Mouse (Mus musculus): ENCODE measurements around the gene Rnf43. TPM values are rescaled to one million over a fixed set of nuclear protein-coding genes. Genes with fewer than 3 reads are reported as not detected.

Rnf43 gene
- polyA plus RNA-seq, 1 experiment from 2014 or later, result 5.5 TPM

MicroRNA genes within 50 kb of the gene (microRNA counts, 519-probe panel; counts per million panel counts)
- microRNA mmu-miR-142-3p (3,803 counts per million, percentile 76 among the panel's probes with 10 or more counts), microRNA mmu-miR-142-5p (4,642 counts per million, percentile 84 among the panel's probes with 10 or more counts)

Small RNAs within 50 kb of the gene (microRNA-seq; reads per million reads assigned to microRNA genes)
- gene Mir142 (not detected), gene Mir142b (not detected)

Other genes starting within 250 kb of the Rnf43 start
- not detected in 2 replicates for gene Gm11492, start 96.1 kb upstream of the Rnf43 start, polyA plus RNA-seq (2016; fragmentation: Nextera tagmentation; extraction: Ambion mirVana)
- gene Sept4, start 93.8 kb upstream of the Rnf43 start, polyA plus RNA-seq (2016; fragmentation: Nextera tagmentation; extraction: Ambion mirVana), result 13.3 TPM in 2 replicates
- 54.9 and 58.2 TPM in 2 replicates for gene Mtmr4, start 70.6 kb upstream of the Rnf43 start, polyA plus RNA-seq (2016; fragmentation: Nextera tagmentation; extraction: Ambion mirVana)
- 0.31 and 0.51 TPM in 2 replicates for gene Hsf5, start 45.6 kb upstream of the Rnf43 start, polyA plus RNA-seq (2016; fragmentation: Nextera tagmentation; extraction: Ambion mirVana)
- 158 TPM in 2 replicates for gene Supt4a, start 74.8 kb downstream of the Rnf43 start, polyA plus RNA-seq (2016; fragmentation: Nextera tagmentation; extraction: Ambion mirVana)
- gene Tspoap1, start 97.8 kb downstream of the Rnf43 start, polyA plus RNA-seq (2016; fragmentation: Nextera tagmentation; extraction: Ambion mirVana), result 5.1 and 8.6 TPM in 2 replicates
- gene Mpo, start 130.9 kb downstream of the Rnf43 start, polyA plus RNA-seq (2016; fragmentation: Nextera tagmentation; extraction: Ambion mirVana), result 3.0 and 3.4 TPM in 2 replicates
- gene Lpo, start 165.6 kb downstream of the Rnf43 start, polyA plus RNA-seq (2016; fragmentation: Nextera tagmentation; extraction: Ambion mirVana), result 0.56 and 0.83 TPM in 2 replicates
- gene Mks1, start 190.5 kb downstream of the Rnf43 start, polyA plus RNA-seq (2016; fragmentation: Nextera tagmentation; extraction: Ambion mirVana), result 19.8 and 20.6 TPM in 2 replicates
- not detected in 2 replicates for gene Epx, start 212.8 kb downstream of the Rnf43 start, polyA plus RNA-seq (2016; fragmentation: Nextera tagmentation; extraction: Ambion mirVana)
- gene Olfr462, start 229.5 kb downstream of the Rnf43 start, polyA plus RNA-seq (2016; fragmentation: Nextera tagmentation; extraction: Ambion mirVana), result not detected in 2 replicates
- gene Olfr463, start 234.7 kb downstream of the Rnf43 start, polyA plus RNA-seq (2016; fragmentation: Nextera tagmentation; extraction: Ambion mirVana), result not detected in 2 replicates